ENCODE assay signal across 24 mouse cellular contexts in the genomic region with DNA sequence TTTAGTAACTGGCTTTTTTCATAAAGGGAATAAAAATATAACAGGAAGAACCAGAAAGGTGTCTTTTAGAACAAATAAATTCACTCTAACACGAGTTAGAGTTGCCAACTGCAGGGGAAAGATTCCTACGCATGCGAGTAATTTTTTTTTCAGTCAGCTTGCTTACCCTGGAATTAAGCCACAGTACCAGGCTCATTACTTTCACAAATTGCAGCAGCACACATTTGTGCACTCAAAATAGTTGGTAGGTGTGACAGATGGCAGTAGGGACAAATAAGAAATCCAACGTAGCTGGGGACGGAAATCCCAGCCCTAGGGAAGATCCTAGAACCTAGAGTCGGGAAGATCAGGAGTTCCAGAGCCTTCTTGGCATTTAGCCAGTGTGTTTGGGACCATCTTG. TPM values are rescaled to one million over a fixed set of nuclear protein-coding genes. Genes with fewer than 3 reads are reported as not detected.
DNase-seq lines count a peak whose midpoint lies in the region; ATAC-seq lines count a peak whose summit lies in the region.
"Had no signal": no experiment of that assay in that cellular context is flagged by ENCODE, and none has a peak within 500 bp of the region (broad histone marks: within the 10 kb centered on the region; RNA-seq: fewer than 3 reads in every experiment).

No protein-coding gene starts in this region.

- H3K4me2 ChIP-seq in forebrain, embryonic 16.5 days (ENCODE audit: low read length) = no peak overlapping the region
- H3K4me2 ChIP-seq in forebrain, embryonic 12.5 days = no peak overlapping the region
- H3K4me2 ChIP-seq: embryonic facial prominence, embryonic 13.5 days; heart, embryonic 11.5 days; hindbrain, embryonic 15.5 days; liver, embryonic 15.5 days; lung, embryonic 15.5 days; midbrain, embryonic 13.5 days had no signal

- 53% methylated on average over 6 of the region's 6 CpGs for WGBS in forebrain, embryonic 16.5 days
- 91% methylated on average over 6 of the region's 6 CpGs for WGBS in forebrain, embryonic 12.5 days

- no peaks in the 10 kb centered on the region for H3K36me3 ChIP-seq in forebrain, embryonic 16.5 days (ENCODE audit: control insufficient read depth, insufficient read depth)
- no peaks in the 10 kb centered on the region for H3K36me3 ChIP-seq in forebrain, embryonic 12.5 days (replicated peaks)
- H3K36me3 ChIP-seq: embryonic facial prominence, embryonic 13.5 days; hindbrain, embryonic 15.5 days; liver, embryonic 15.5 days; lung, embryonic 15.5 days; midbrain, embryonic 13.5 days had no signal

- no peak overlapping the region for H3K27ac ChIP-seq in forebrain, embryonic 16.5 days (ENCODE audit: low read length)
- no peak overlapping the region for H3K27ac ChIP-seq in forebrain, embryonic 12.5 days
- H3K27ac ChIP-seq: embryonic facial prominence, embryonic 13.5 days; hindbrain, embryonic 15.5 days; liver, embryonic 15.5 days; lung, embryonic 15.5 days; midbrain, embryonic 13.5 days; stomach, postnatal 0 days had no signal

- no peak overlapping the region for H3K9ac ChIP-seq in forebrain, embryonic 16.5 days (replicated peaks; ENCODE audit: low read depth, low read length)
- H3K9ac ChIP-seq in forebrain, embryonic 12.5 days = no peak overlapping the region
- H3K9ac ChIP-seq: embryonic facial prominence, embryonic 13.5 days; hindbrain, embryonic 15.5 days; liver, embryonic 15.5 days; lung, embryonic 15.5 days; midbrain, embryonic 13.5 days had no signal

- DNase-seq in layer of hippocampus, adult 9-11 months = peak; percentile 68
- no peak for DNase-seq in layer of hippocampus, adult 9-10 months (ENCODE audit: low spot score)
- DNase-seq in right cerebral cortex, adult 18-20 months = peak; percentile 41
- DNase-seq in right cerebral cortex, postnatal 14 days = no peak
- no peak for DNase-seq in thymus, postnatal 0 days (ENCODE audit: low spot score)
- DNase-seq: adrenal gland, postnatal 25 days; cerebellum, adult 11 months; cerebellum, postnatal 25 days; embryo, embryonic 11 days; gastrocnemius, postnatal 10 days; kidney, adult 2 months; kidney, postnatal 10 days; lung, postnatal 36 days had no signal

- H3K4me3 ChIP-seq in forebrain, embryonic 16.5 days (replicated peaks; ENCODE audit: low read length) = no peak overlapping the region
- H3K4me3 ChIP-seq in forebrain, embryonic 12.5 days (replicated peaks) = no peak overlapping the region
- H3K4me3 ChIP-seq: embryonic facial prominence, embryonic 13.5 days; erythroblast, embryonic 14.5 days; hindbrain, embryonic 15.5 days; liver, embryonic 15.5 days; lung, embryonic 15.5 days; megakaryocyte, embryonic 14.5 days; midbrain, embryonic 13.5 days had no signal

- H3K27me3 ChIP-seq in forebrain, embryonic 16.5 days (replicated peaks; ENCODE audit: control insufficient read depth, insufficient read depth, low read length) = no peaks in the 10 kb centered on the region
- no peaks in the 10 kb centered on the region for H3K27me3 ChIP-seq in forebrain, embryonic 12.5 days
- H3K27me3 ChIP-seq: embryonic facial prominence, embryonic 13.5 days; hindbrain, embryonic 15.5 days; liver, embryonic 15.5 days; lung, embryonic 15.5 days; megakaryocyte, embryonic 14.5 days; midbrain, embryonic 13.5 days had no signal

- peaks cover 5% of the 10 kb centered on the region; the same call in 1 of the 2 replicates for H3K4me1 ChIP-seq in forebrain, embryonic 16.5 days (replicated peaks; ENCODE audit: control insufficient read depth, insufficient read depth, low read length)
- H3K4me1 ChIP-seq in forebrain, embryonic 12.5 days = no peaks in the 10 kb centered on the region
- H3K4me1 ChIP-seq: hindbrain, embryonic 15.5 days; liver, embryonic 15.5 days; lung, embryonic 15.5 days; megakaryocyte, embryonic 14.5 days; midbrain, embryonic 13.5 days had no signal

- no peaks in the 10 kb centered on the region for H3K9me3 ChIP-seq in forebrain, embryonic 16.5 days (ENCODE audit: control insufficient read depth, low read length)
- H3K9me3 ChIP-seq in forebrain, embryonic 12.5 days = no peaks in the 10 kb centered on the region
- H3K9me3 ChIP-seq: embryonic facial prominence, embryonic 13.5 days; hindbrain, embryonic 15.5 days; liver, embryonic 15.5 days; lung, embryonic 15.5 days; megakaryocyte, embryonic 14.5 days; midbrain, embryonic 13.5 days had no signal

- ATAC-seq in forebrain, embryonic 16.5 days = peak; percentile 32
- ATAC-seq in forebrain, embryonic 12.5 days (ENCODE audit: low FRiP score) = no peak
- ATAC-seq: midbrain, embryonic 13.5 days had no signal

RNA-seq across cellular contexts. Expression of a gene that starts 22.1 kb away (rescaled TPM):
- polyA plus RNA-seq in forebrain, embryonic 16.5 days (2015; fragmentation: Nextera tagmentation; extraction: Ambion mirVana) = 7.9 and 10.2 TPM in 2 replicates
- 23.6 and 32.3 TPM in 2 replicates for polyA plus RNA-seq in forebrain, embryonic 12.5 days (2016; fragmentation: Nextera tagmentation; extraction: Ambion mirVana)
- polyA plus RNA-seq in thymus, postnatal 0 days (2015; fragmentation: Nextera tagmentation; extraction: Ambion mirVana) = 31.1 and 31.7 TPM in 2 replicates

Comparison
In these comparisons a context has a peak if more than half of its experiments do, and no peak if none do; other contexts are left out.
1. DNase-seq: peak in layer of hippocampus, adult 9-11 months (single experiment) and right cerebral cortex, adult 18-20 months (single experiment); none in layer of hippocampus, adult 9-10 months (single experiment), right cerebral cortex, postnatal 14 days (single experiment) and thymus, postnatal 0 days (single experiment).